Comparison of ENCODE assay signal across 15 mouse cellular contexts in the genomic region with DNA sequence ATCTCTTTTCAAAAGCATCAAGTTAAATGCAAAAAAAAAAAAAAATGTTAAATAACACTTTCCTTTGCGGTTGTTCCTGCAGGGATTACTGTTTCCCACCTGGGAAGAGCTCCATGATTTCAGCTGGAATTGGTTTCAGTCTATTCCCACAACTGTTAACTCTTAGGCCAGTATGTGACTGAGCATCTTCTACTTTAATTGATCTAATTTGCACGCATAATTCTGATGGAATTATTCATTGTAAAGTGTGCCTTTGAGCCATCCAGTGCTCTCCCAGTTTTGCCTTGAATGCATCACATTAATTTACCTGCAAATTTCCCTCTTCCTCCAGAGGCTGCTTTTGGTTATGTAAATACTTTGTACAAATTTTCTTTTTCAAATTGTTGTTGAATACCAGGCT.
"Had no signal": no experiment of that assay in that cellular context is flagged by ENCODE, and none has a peak within 500 bp of the region (broad histone marks: within the 10 kb centered on the region; RNA-seq: fewer than 3 reads in every experiment).

No protein-coding gene starts in this region.

- H3K27me3 ChIP-seq: liver, embryonic 15.5 days; neural tube, embryonic 13.5 days had no signal

- ATAC-seq: lung, postnatal 0 days had no signal

- H3K36me3 ChIP-seq: liver, embryonic 15.5 days; neural tube, embryonic 13.5 days had no signal

- H3K4me3 ChIP-seq: layer of hippocampus, adult 2 months; liver, embryonic 15.5 days; neural tube, embryonic 13.5 days had no signal

- H3K27ac ChIP-seq: kidney, postnatal 0 days; layer of hippocampus, adult 2 months; liver, embryonic 15.5 days; neural tube, embryonic 13.5 days had no signal

- H3K4me2 ChIP-seq: liver, embryonic 11.5 days; liver, embryonic 15.5 days; neural tube, embryonic 13.5 days had no signal

- DNase-seq: kidney, adult 8-10 months; kidney, postnatal 36 days; lung, adult 2 months; lung, postnatal 36 days; retina, postnatal 1 day; right cerebral cortex, postnatal 4 days; spleen, adult 18-20 months; thymus, adult 18-20 months; thymus, postnatal 14 days had no signal

- H3K9ac ChIP-seq: liver, embryonic 15.5 days; neural tube, embryonic 13.5 days had no signal

- H3K4me1 ChIP-seq: liver, embryonic 15.5 days; neural tube, embryonic 13.5 days had no signal

- H3K9me3 ChIP-seq: liver, embryonic 15.5 days; neural tube, embryonic 13.5 days had no signal
